Mouse (Mus musculus) spleen, adult 2 months (tissue): Measurements from ENCODE around the gene Eml4. TPM values are rescaled to one million over a fixed set of nuclear protein-coding genes. Genes with fewer than 3 reads are reported as not detected.

Source experiments
- DNase-seq, 2 experiments: peaks; one replicate each; pipeline versions ENCODE4 v3.0.0 to v3.0.0-alpha.2; 2012 to 2021; ENCODE audit warnings: low spot score in 2 of 2, low read depth in 1 of 2
- H3K27ac ChIP-seq: fragments of 200-500 bp; 2 replicates; pipeline ENCODE4 v1.5.1; 2012; ENCODE audit warnings: low read length, inconsistent platforms; ENCODE audit not compliant: insufficient read depth
- H3K27me3 ChIP-seq: fragments of 200-500 bp; 2 replicates; pipeline ENCODE4 v1.6.1; 2012; ENCODE audit warnings: mild to moderate bottlenecking, moderate library complexity, low read length, inconsistent platforms; ENCODE audit not compliant: control insufficient read depth, insufficient read depth
- H3K36me3 ChIP-seq: fragments of 200-500 bp; 2 replicates; pipeline ENCODE4 v1.6.1; 2012; ENCODE audit warnings: mild to moderate bottlenecking, low read length, inconsistent platforms; ENCODE audit not compliant: control insufficient read depth, insufficient read depth
- H3K4me1 ChIP-seq: fragments of 200-500 bp; 2 replicates; pipeline ENCODE4 v1.6.1; 2011; ENCODE audit warnings: inconsistent platforms; ENCODE audit not compliant: control insufficient read depth, insufficient read depth, insufficient read length
- H3K4me3 ChIP-seq: fragments of 200-500 bp; 2 replicates; pipeline ENCODE4 v1.5.1; 2011; ENCODE audit warnings: mild to moderate bottlenecking, inconsistent platforms; ENCODE audit not compliant: insufficient read depth, insufficient read length; ENCODE audit errors: extremely low read depth
- CTCF ChIP-seq: fragments of 200-500 bp; IDR thresholded peaks from 2 replicates; pipeline ENCODE4 v1.5.1; 2011; ENCODE audit warnings: mild to moderate bottlenecking, inconsistent platforms; ENCODE audit not compliant: insufficient read depth, insufficient read length, insufficient replicate concordance; ENCODE audit errors: extremely low read depth
- POLR2A ChIP-seq: fragments of 200-500 bp; IDR thresholded peaks from 2 replicates; pipeline ENCODE4 v1.6.1; 2011; ENCODE audit warnings: low read depth, low read length, inconsistent platforms
- WGBS: fragments of 180-500 bp; shearing (Covaris S2); methylation state at CpG from one replicate; pipeline ENCODE4 v1.1.7; 2018; 5-methylcytosine and 5-hydroxymethylcytosine counted together
- polyA plus RNA-seq: library from polyadenylated mRNA; depleted of rRNA; stranded (reverse); fragments of >200 nt; gene quantifications from 2 replicates; pipeline ENCODE4 v1.2.3, GENCODE M21; 2012

Eml4 gene
- polyA plus RNA-seq, 1 experiment: 13.7 TPM

- TF ChIP-seq POLR2A (no peak), CTCF (no peak)
- H3K4me3 ChIP-seq: no peak overlapping the region
- peaks cover 2% of the 10 kb centered on the region; the same call in 1 of the 2 replicates for H3K36me3 ChIP-seq
- DNase-seq: no peak
- 86% methylated on average over 1 of the region's 1 CpGs for WGBS
- H3K4me1 ChIP-seq: peaks cover 18% of the 10 kb centered on the region
- peak overlapping the region; percentile 46; the same call in 1 of the 2 replicates for H3K27ac ChIP-seq
- H3K27me3 ChIP-seq: no peaks in the 10 kb centered on the region
Measured at GRCm38 (mm10) chr17:83398756-83399155, 48.0 kb downstream of the Eml4 start.

DNA sequence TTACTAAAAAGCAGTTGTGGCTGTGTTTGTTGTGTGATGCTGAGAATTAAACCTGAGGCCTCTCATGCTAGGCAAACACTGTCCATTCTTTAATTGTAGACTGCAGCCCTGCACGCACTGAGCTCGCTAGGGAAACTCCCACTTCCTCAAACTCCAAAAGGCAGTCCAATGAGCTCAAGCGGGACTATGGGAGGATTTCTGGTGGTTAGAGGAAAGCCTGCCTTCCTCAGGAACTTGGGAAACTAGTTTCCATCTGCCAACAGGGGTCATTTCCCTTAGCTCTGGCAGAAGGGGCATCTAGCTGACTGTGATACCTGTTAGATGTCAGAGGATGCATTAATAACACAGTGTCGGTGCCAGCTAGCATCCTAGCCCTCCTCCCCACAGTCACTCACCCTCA lies 79.9 kb downstream of the Eml4 start:
- TF ChIP-seq CTCF (no peak), POLR2A (no peak)
- Histone ChIP-seq H3K27ac (no peak overlapping the region), H3K4me1 (no peaks in the 10 kb centered on the region), H3K27me3 (no peaks in the 10 kb centered on the region), H3K36me3 (peaks cover 17% of the 10 kb centered on the region), H3K4me3 (no peak overlapping the region)
- WGBS: 76% methylated on average over 4 of the region's 4 CpGs
- DNase-seq: no peak

GRCm38 (mm10) chr17:83443406-83443805 lies 92.7 kb downstream of the Eml4 start:
- no peak overlapping the region for H3K4me3 ChIP-seq
- no peak for DNase-seq
- WGBS: 92% methylated on average over 4 of the region's 4 CpGs
- H3K4me1 ChIP-seq: no peaks in the 10 kb centered on the region
- no peak overlapping the region for H3K27ac ChIP-seq
- TF ChIP-seq POLR2A (no peak), CTCF (no peak)
- H3K36me3 ChIP-seq: peaks cover 17% of the 10 kb centered on the region
- H3K27me3 ChIP-seq: no peaks in the 10 kb centered on the region

GRCm38 (mm10) chr17:83449583-83449982 lies 98.9 kb downstream of the Eml4 start:
- no peak for DNase-seq
- TF ChIP-seq CTCF (no peak), POLR2A (no peak)
- peaks cover 26% of the 10 kb centered on the region for H3K36me3 ChIP-seq
- no peak overlapping the region for H3K27ac ChIP-seq
- no peaks in the 10 kb centered on the region for H3K4me1 ChIP-seq
- H3K4me3 ChIP-seq: no peak overlapping the region
- no peaks in the 10 kb centered on the region for H3K27me3 ChIP-seq
- 83% methylated on average over 2 of the region's 2 CpGs for WGBS

DNA sequence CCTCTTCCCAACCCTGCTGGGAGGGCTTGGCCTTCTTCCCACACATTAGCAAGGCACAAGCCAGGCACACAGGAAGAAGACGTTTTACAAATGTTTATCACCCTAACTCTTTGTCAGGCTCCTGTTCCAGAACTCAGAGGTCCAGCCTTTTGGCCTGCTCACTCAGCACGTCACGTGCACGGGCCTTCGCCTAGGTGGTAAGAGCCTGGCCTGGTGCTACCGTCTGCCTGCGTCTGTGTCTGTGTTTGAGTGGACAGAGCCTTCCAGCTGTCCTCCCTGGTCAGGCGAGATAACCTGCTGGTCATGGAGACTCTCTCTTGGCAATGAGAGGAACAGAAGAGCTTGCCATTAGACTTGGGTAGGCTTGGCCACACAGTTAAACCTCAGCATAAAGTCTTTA lies 100.6 kb downstream of the Eml4 start:
- no peaks in the 10 kb centered on the region for H3K27me3 ChIP-seq
- no peaks in the 10 kb centered on the region for H3K4me1 ChIP-seq
- H3K27ac ChIP-seq: no peak overlapping the region
- H3K4me3 ChIP-seq: no peak overlapping the region
- peaks cover 33% of the 10 kb centered on the region for H3K36me3 ChIP-seq
- 90% methylated on average over 8 of the region's 8 CpGs for WGBS
- no peak for TF ChIP-seq CTCF
- no peak for DNase-seq

- no peak overlapping the region for H3K27ac ChIP-seq
- DNase-seq: no peak
- no peaks in the 10 kb centered on the region for H3K4me1 ChIP-seq
- H3K4me3 ChIP-seq: no peak overlapping the region
- no peak for TF ChIP-seq POLR2A
- TF ChIP-seq CTCF: no peak
- H3K27me3 ChIP-seq: no peaks in the 10 kb centered on the region
- 99% methylated on average over 3 of the region's 3 CpGs for WGBS
- H3K36me3 ChIP-seq: peaks cover 32% of the 10 kb centered on the region
Measured at GRCm38 (mm10) chr17:83451796-83452195, 101.1 kb downstream of the Eml4 start.

DNA sequence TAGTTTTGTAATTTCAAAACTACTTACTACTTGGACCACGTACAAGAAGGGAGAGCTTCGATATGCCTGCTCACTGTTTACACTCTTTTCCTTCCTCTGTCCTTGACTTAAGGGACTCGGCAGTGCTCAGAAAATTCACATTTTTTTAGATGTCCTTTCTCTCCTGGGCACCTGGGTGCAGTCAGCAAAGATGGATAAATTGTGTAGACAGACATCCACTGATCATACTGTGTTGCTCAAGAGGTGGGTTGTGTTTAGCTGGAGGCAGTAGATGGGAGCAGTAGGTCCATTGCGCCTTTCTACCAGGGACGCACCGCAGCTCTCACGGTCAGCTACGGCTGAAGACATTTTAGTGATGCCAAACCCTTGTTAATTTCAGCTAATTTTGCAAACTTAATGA lies 101.7 kb downstream of the Eml4 start:
- H3K4me3 ChIP-seq: no peak overlapping the region
- H3K4me1 ChIP-seq: no peaks in the 10 kb centered on the region; the same call in 1 of the 2 replicates
- no peak for DNase-seq
- TF ChIP-seq POLR2A (no peak), CTCF (no peak)
- peaks cover 34% of the 10 kb centered on the region for H3K36me3 ChIP-seq
- no peak overlapping the region for H3K27ac ChIP-seq
- H3K27me3 ChIP-seq: no peaks in the 10 kb centered on the region
- WGBS: 94% methylated on average over 8 of the region's 8 CpGs

GRCm38 (mm10) chr17:83453587-83453986 lies 102.9 kb downstream of the Eml4 start:
- H3K36me3 ChIP-seq: peaks cover 36% of the 10 kb centered on the region
- H3K27me3 ChIP-seq: no peaks in the 10 kb centered on the region
- TF ChIP-seq CTCF (no peak), POLR2A (no peak)
- 67% methylated on average over 5 of the region's 5 CpGs for WGBS
- no peaks in the 10 kb centered on the region; the same call in 1 of the 2 replicates for H3K4me1 ChIP-seq
- H3K4me3 ChIP-seq: no peak overlapping the region
- no peak overlapping the region for H3K27ac ChIP-seq
- peak in 1 of 2 experiments; percentile 7 for DNase-seq
